11 mouse cellular contexts compared by ENCODE assay signal in genomic region chr4:44044685-44045356, GRCm38 (mm10).
"Had no signal": no experiment of that assay in that cellular context is flagged by ENCODE, and none has a peak within 500 bp of the region (broad histone marks: within the 10 kb centered on the region; RNA-seq: fewer than 3 reads in every experiment).

No protein-coding gene starts in this region.

- H3K4me1 ChIP-seq: limb, embryonic 13.5 days had no signal

- H3K9ac ChIP-seq: limb, embryonic 13.5 days; liver, embryonic 14.5 days had no signal

- DNase-seq: kidney, postnatal 10 days; kidney, postnatal 4 days; lung, adult 18-20 months; midbrain, embryonic 14.5 days; right cerebral cortex, postnatal 14 days; thymus, adult 2 months; thymus, postnatal 36 days had no signal

- H3K27me3 ChIP-seq: limb, embryonic 13.5 days had no signal

- H3K9me3 ChIP-seq: limb, embryonic 13.5 days had no signal

- H3K4me3 ChIP-seq: layer of hippocampus, adult 2 months; limb, embryonic 13.5 days; myocyte had no signal

- H3K27ac ChIP-seq: layer of hippocampus, adult 2 months; limb, embryonic 13.5 days; liver, embryonic 14.5 days had no signal

- H3K4me2 ChIP-seq: limb, embryonic 13.5 days had no signal
